Mouse (Mus musculus): ENCODE measurements around the gene Bpifa2.

GRCm38 (mm10) chr2:154000501-154000900 lies 7.6 kb upstream of the Bpifa2 start:
- TF ChIP-seq CTCF (IDR thresholded peaks at IDR 0.05; ENCODE audit: control insufficient read depth, insufficient read depth, insufficient replicate concordance, low read depth, low read length) (no peak), POLR2A (IDR thresholded peaks at IDR 0.05; ENCODE audit: control insufficient read depth, low read depth, low read length) (no peak)

Measured in testis, adult 2 months (tissue).